Mouse (Mus musculus) hematopoietic stem cell, adult 5-6 weeks (primary cell): ENCODE measurements at regions not wholly inside any gene's neighbourhood (a gene's known extent, or its start where the extent isn't known, plus 50 kb on each side); places are given as distances from the start of the nearest gene placed in this dataset.

Experiments used
- ATAC-seq, 2 experiments: fragments of 125-278 bp in 1 of 2; replicated peaks in 1 of 2; 2 replicates each; pipeline ENCODE4 v1.8.0; 2016 to 2017; ENCODE audit warnings: inconsistent platforms in 2 of 2, mild to moderate bottlenecking in 2 of 2, moderate number of reproducible peaks in 2 of 2, low read depth in 1 of 2, moderate TSS enrichment in 1 of 2; ENCODE audit not compliant: low FRiP score in 2 of 2, poor library complexity in 2 of 2, severe bottlenecking in 2 of 2, insufficient read depth in 1 of 2, low TSS enrichment in 1 of 2

DNA sequence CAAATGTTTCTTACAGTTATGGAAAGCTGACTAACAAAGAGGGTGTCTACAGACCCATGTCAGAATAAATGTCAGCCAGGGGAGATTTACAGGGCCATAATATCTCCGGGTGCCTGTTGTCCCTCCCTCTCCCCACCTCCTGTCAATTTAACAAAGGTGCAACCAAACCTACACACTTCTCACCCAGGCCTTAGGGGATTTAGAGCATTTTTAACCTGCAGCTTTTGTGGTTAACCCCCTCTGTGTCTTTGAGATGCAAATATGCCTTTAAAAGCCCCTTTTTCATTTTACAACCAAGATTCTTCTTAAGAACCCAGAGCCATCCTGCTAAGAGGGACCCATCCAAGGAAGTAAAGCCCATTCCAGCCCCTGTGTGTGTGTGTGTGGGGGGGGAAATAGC is 573.3 kb downstream of the Tmem132b start:
- no peak for ATAC-seq

DNA sequence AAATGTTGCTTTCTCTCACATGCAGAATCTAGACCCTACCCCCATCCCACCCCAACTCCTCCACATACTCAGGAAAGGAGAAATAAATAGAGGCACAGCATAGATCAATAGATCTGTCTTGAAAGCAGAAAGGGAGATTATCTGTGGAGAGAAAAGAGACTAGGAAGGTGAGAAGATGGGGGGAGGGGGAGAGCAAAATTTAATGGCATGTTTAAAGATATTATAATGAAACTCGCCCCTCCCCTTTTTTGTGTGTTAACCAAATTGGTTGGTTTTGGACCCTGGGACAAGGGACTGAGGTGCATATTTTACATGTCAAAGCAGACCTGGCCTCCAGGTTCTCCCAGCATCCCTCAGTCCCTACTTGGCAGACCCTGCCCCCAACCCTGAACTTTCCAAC is 573.9 kb downstream of the Tmem132b start:
- ATAC-seq, result no peak

DNA sequence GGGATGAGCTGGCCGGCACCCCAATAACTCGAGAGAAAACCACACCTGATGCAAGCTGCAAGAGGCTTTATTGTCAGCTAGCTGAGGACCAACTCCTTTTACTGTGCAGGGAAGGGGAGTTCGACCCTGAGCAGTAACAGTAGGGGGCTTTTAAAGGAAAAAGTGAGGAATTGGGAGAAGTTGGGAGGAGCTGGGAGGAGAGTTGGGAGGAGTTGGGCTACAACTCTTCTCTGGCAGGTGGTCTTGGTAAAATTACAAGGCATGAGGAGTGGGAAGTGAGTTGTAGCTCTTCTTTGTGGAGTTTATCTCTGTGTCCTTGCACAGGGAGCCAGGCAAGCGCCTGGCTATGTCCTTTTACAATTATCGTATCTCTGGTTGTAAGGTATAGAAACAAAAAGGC is 575.4 kb downstream of the Tmem132b start:
- ATAC-seq, result no peak

DNA sequence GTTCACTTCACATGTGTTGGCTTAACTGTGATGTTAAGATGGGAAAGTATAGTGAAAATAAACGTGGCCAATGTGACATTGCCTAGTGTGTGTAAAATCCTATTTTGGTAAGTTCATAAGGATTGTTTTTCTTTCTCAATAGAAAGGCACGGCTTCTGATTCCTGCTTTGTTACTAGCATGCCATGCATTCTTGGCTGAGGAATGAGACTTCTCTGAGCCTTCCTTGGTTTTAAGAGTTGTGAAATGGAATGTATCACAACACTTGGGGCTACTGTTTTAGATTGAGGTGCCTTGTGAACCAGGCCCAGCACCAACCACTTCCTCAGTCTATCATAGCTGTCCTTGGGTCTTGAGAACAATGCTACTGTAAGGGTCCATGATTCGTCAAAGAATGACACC is 577.3 kb downstream of the Tmem132b start:
- ATAC-seq, result no peak

DNA sequence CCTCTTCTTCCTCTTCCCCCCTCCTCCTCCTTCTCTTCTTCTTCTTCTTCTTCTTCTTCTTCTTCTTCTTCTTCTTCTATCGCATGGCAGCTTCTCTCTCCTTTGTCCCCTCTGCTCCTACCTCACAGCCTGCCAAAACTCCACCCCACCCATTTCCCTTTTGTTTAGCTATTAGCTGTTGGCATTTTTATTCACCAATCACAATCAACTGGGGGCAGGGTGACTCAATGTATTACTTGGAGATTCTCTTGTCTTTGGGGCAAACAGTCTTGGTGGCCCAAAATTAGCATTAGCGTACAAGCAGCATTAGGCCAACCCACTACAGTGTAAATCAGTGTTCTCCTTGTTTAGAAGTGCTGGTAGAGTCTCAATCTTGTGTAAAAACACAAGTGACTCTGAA is 585.7 kb downstream of the Tmem132b start:
- no peak for ATAC-seq

DNA sequence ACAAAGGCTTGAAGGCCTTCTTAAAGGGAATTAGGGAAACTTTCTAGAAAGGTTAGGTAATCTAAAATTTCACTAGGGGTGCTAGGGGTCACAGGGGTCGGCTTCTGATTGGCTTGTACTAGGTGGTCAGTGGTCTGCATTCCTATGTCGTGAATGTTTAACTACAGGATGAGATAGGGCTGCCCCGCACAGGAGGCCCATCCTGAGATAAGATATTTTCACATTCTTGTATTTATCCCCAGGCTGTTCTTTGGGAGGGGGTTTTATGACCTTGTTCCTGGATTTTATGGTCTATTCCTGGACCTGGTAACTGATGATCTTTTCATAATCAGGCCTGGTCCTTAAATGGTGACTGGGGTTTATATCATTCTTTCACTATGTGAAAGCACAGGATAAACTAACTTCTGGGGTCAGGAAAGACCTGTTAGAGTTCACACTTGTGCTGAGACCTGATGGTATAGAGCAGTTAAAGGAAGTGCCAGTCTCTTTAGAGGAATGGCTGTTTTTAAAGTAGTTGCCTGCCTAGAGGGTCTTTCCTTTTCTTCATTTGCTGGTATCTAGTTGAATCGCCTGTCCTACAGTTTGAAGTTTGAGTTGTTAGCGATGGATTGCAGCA is 586.4 kb downstream of the Tmem132b start:
- no peak for ATAC-seq

DNA sequence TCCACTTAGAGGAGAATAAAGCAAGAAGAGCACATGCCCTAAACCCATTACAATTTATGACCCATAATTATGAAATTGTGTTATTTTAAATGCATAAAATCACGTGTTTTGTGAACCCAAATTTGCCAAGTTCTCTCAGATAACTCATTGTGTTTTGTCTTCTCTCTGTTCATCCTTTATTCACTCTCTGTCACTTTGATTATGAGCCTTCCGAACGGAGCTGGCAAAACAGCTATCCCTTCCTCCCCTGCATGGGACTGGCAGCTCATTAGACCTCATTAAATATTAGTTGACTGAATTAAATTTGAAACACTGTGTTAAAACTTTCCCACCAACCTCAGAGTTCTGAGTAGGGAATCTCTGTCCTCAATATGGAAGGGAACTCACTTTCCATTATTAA is 587.2 kb downstream of the Tmem132b start:
- no peak for ATAC-seq

DNA sequence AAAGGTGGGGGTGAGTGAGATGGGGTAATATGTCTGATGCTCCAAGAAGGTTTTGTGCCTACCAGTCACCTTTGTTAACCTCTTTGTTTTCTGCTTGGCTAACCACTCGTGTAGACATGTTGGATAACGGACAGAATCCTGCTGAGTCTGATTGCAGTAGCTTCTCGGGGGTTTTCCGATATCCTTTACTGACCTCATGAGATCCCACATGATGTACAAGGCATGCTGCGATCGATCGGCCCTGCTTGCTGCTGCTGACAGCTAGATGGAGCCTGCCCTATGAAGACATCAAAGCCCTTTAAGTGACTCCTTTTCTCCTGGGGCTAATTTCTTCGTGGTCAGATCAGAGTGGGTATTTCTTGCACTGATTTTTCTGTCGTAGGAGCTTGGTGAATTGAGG is 591.6 kb downstream of the Tmem132b start:
- no peak for ATAC-seq

DNA sequence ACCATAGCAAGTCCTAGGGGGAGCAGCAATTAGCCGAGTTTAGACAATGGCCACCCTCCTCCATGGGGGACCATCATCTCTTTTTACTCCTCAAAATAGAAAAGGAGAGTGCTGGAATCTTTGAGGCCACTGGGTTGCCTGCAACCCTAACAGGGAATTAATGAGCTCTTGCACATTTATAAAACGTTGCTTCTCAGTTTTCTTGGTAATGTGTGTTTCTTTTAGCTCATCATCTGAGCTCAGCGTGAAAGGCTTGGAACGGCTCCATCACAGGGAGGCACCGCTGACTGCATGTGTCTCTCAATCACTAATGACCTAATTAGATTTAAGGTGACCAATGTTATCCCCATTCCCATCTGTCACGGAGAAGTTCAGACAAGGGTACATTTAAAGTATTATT is 595.9 kb downstream of the Tmem132b start:
- no peak for ATAC-seq

DNA sequence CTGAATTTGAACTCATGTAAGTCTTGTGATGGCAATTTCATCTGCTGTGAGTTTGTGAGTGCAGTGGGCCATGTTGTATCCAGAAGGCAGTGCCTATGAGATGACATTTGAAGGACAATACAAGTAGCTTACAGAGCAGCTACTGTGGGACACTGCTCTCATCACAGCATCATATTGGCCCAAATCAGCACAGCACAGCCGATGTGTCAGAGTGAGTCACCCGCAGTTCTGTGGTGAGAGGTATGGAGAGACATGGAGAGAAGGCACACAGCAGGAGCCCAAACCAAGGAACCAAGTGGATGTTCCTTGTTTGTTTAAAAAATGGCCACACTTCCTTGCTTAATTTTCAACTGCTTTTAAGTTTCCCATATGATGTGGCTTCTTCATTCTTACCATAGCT is 617.3 kb downstream of the Tmem132b start:
- ATAC-seq, result no peak

DNA sequence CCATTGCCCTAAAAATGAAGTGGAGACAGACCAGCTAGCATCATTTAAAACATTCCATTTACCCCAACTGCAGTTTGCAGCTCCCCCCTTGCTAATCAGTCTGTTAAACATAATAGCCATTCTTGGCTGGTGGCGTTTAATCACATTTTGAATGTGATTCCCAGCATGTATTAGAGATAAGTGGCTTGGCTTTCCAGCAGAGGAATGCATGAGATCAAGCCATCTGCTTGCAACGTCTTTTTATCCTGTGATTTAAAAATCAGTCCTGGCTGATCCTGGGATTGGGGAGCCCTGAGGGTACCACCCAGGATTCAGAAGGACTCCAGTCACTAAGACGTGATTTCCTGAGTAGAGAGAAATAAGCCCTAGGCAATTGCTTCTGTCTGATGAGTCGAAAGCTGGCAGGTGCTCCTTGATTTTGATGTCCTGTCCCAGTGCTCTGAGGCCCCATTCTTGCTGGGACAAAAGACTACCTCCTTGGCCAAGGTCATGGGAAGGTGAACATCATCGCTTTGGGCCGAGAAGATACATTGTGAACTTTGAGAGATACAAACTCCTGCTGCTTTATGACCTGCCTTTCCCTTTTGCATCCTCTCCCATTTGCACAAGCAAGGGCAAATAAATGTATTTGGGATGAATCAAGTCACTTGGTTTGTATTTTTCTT is 623.8 kb downstream of the Tmem132b start:
- no peak for ATAC-seq

DNA sequence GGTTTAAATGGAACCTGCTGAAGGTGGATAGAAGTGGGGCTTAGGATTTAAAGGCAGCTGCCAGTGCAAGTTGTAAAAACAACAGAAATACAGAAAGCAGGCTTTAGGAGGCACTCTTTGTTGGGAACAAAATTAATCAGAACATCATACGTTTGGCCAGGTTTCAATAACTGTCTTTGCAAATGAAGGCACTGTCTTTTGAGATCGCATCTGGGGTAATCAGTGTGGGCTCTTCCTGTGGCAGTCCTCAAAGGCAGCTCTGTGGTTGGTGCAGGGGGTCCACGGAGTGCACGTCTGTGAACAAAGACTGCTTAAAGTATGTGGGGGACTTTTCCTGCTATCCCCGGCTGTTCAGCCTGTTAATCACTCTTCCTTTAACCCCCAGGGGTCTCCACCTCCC is 654.5 kb downstream of the Tmem132b start:
- ATAC-seq, result no peak

DNA sequence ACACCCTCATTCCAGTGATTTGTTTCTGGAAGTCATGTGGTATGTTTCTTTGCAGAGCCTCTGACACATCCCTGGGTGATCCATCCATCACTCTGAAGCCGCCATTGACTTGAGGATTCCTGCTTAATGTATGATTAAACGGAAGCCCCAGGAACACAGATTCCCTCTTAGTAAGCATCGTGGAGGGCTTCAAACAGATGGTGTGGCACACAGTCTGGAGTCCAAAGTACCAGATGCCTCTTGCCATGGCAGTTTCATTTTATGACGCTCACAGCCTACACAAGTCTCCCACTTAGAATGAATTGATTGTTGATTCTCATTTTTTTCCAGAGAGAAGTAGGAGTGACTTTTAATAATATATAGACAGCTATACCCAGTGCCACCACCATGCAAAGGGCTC is 668.3 kb downstream of the Tmem132b start:
- ATAC-seq, result no peak

DNA sequence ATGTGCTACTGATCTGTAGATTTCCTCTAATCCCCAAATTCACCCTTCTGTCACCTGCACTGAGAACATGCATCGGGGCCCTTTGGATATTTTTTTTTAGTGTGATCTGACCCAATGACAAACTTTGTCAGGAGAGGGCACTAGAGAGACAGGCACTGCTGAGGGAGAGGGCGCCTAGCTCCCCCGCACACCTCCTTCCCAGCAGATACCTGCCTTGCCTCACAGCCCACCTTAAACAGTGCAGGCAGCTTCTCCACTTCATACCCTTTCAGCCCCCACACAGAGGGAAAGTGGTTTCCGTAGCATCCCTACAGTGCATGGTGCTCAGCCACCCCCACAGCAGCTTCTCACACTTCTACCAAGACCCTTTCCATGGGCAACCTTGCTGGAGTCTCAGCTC is 670.0 kb downstream of the Tmem132b start:
- ATAC-seq, result no peak

DNA sequence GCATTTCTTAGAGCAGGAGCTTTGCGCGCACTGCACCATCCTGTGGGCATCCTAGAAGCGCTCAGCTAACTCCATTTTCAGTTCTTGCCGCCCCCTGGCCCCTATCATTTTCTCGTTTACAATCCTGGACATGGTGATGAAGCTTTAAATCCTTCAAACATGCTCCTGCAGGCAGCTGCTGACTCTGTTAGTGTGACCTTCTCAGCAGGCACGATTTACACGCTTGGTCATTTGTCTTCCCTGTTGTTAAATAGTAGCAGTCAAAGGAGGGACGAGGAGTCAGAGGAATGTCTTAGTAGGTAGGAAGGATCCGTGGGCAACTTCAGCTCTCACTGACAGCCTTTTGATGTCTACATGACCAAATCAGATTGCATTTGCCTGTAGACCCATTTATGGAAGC is 670.4 kb downstream of the Tmem132b start:
- no peak for ATAC-seq

DNA sequence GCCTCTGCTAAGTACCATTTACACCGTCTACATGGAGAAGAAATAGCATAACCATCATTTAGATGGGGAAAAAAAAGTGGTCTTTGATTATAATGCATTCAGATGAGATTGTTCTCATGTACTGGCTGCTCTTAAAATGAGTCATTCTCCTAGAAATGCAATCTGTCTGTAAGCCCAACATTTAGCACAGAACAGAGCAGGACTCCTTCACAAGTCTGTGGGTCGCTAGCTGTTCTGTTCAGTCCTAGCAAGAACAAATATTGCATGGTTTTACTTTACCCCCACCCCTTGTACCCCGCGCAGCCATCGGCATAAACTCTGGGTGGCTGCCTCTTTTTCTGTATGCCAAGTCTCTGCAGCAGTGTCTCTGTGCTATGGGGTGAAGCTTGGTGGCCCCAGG is 685.4 kb downstream of the Tmem132b start:
- ATAC-seq, result no peak

DNA sequence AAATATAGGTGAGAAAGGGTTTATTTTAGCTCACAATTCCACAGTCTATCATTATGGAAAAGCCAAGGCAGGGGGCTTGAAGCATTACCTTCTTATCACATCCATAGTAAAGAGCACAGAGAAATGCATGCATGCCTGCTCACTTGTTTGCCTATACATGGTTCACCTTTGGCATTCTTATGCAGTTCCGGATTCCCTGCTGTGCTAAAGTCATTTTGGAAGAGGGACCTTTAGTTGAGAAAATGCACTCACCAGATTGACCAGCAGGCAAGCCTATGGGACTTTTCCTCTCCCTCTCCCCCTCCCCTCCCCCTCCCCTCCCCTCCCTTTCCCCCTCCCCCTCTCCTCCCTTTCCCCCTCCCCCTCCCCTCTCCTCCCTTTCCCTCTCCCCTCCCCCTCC is 686.2 kb downstream of the Tmem132b start:
- ATAC-seq, result no peak

DNA sequence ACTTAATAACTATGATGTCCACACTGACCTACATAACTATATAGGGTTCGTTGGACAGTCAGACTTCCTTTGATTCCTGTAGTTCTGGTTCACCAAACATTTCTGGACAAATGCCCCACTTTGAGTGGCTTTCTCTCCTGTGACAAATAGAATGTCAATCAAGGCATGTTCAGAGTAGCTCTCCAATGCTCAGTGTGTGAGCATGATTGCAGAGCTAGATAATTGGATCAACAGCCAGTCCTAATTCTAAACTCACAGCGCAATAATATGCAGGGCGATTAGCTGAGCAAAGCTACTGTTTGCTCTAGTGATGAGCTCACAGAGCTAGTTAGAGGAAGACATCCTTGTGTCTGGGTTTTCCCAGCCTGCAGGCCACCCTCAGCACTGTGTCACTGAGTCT is 692.1 kb downstream of the Tmem132b start:
- ATAC-seq, result no peak

DNA sequence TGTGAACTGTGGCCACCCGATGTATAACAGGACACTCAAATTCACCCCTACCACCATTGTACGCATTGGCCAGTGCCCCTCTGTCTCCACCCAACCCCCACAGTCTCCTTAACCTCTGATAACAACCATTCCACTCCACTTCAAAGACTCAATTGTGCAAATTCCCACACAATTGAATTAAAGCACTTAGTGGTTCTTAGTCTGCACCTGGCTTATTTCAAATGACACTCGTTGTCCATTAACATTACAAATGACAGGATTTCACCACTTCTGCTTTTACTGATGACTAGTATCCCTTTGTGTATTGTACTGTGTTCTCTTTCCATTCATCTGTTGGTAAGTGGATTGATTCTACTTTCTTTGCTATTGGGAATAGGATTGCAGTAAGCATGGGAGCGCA is 699.2 kb downstream of the Tmem132b start:
- no peak for ATAC-seq
